Mouse (Mus musculus) stomach, postnatal 0 days (tissue): Measurements from ENCODE around the gene Mei1.

Experiments
- CTCF ChIP-seq: IDR thresholded peaks from 2 replicates; pipeline ENCODE4 v1.5.1; 2016; ENCODE audit warnings: antibody characterized with exemption, low read depth, mild to moderate bottlenecking, moderate library complexity
- EP300 ChIP-seq: optimal IDR thresholded peaks from 2 replicates; pipeline ENCODE3; 2016; ENCODE audit warnings: antibody characterized with exemption

DNA sequence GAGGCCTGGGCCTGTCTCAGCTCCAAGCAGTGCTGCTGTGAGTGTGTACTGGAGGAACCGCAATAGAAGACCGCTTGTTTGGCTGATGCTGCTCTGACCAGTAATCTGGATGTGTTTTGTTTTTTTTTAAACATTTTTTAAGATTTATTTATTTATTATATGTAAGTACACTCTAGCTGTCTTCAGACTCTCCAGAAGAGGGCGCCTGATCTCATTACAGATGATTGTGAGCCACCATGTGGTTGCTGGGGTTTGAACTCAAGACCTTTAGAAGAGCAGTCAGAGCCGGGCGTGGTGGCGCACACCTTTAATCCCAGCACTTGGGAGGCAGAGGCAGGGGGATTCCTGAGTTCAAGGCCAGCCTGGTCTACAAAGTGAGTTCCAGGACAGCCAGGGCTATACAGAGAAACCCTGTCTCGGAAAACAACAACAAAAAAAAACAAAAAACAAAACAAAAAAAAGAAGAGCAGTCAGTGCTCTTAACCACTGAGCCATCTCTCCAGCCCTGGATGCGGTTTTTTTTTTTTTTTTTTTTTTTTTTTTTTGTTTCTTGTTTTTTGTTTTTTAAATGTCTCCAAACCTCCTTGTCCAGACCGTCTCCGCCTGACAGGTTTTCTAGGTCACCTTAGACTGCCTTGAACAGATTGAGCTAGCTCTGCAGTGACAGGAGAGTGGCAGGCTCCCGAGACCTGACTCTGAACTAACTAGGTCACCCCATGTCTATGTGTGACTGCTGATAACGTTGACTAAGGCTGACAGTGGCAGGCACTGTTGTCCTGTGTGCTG, 33.7 kb upstream of the Mei1 start:
- TF ChIP-seq CTCF = peak; percentile 62
- no peak for TF ChIP-seq EP300
